22 mouse cellular contexts compared by ENCODE assay signal in the genomic region with DNA sequence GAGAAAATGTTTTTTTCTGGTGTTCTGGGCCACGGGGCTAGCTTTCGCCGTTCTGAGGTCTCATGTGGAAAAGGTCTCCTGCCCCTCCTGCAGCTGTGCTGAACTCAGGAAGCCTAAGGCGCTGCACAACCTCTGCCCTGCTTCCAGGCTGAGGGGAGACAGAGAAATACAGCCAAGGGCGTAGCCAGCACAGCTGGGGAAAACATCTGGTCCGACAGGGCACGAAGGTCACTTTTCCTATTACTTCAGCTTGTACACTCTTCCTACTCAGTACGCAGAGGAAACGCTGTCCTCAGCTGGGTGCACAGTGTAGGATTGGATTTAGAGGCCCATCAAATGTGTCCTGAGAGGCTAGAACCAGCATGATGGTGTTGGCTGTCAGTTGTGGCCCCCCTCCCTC. TPM values are rescaled to one million over a fixed set of nuclear protein-coding genes. Genes with fewer than 3 reads are reported as not detected.
DNase-seq lines count a peak whose midpoint lies in the region; ATAC-seq and TF ChIP-seq lines count a peak whose summit lies in the region.
"Had no signal": no experiment of that assay in that cellular context is flagged by ENCODE, and none has a peak within 500 bp of the region (broad histone marks: within the 10 kb centered on the region; RNA-seq: fewer than 3 reads in every experiment).

No protein-coding gene starts in this region.

- H3K27ac ChIP-seq in midbrain, embryonic 10.5 days (replicated peaks) = no peak overlapping the region
- no peak overlapping the region for H3K27ac ChIP-seq in midbrain, embryonic 15.5 days
- no peak overlapping the region for H3K27ac ChIP-seq in heart, postnatal 0 days (ENCODE audit: low read depth)
- no peak overlapping the region for H3K27ac ChIP-seq in neural tube, embryonic 15.5 days (replicated peaks)
- H3K27ac ChIP-seq: forebrain, embryonic 15.5 days; hindbrain, embryonic 10.5 days; liver, embryonic 15.5 days; midbrain, embryonic 13.5 days had no signal

- no peak overlapping the region for H3K4me2 ChIP-seq in midbrain, embryonic 15.5 days
- H3K4me2 ChIP-seq in heart, postnatal 0 days (ENCODE audit: low read depth, low read length) = no peak overlapping the region
- peak overlapping the region; percentile 60; the same call in 1 of the 2 replicates for H3K4me2 ChIP-seq in neural tube, embryonic 15.5 days

- 0 out of 2 replicates have a peak, but pooled peaks have one; percentile 56 for TF ChIP-seq EP300 in heart, postnatal 0 days (IDR thresholded peaks at IDR 0.05; ENCODE audit: low read depth)

- 67% methylated on average over 9 of the region's 9 CpGs for WGBS in midbrain, embryonic 10.5 days
- 64% methylated on average over 9 of the region's 9 CpGs for WGBS in midbrain, embryonic 15.5 days
- WGBS in heart, postnatal 0 days = 53% methylated on average over 9 of the region's 9 CpGs
- 71% methylated on average over 9 of the region's 9 CpGs for WGBS in neural tube, embryonic 15.5 days

- peaks cover 12% of the 10 kb centered on the region for H3K27me3 ChIP-seq in midbrain, embryonic 10.5 days (ENCODE audit: low read depth, poor library complexity, severe bottlenecking)
- no peaks in the 10 kb centered on the region for H3K27me3 ChIP-seq in midbrain, embryonic 15.5 days (replicated peaks)
- H3K27me3 ChIP-seq in heart, postnatal 0 days (ENCODE audit: control insufficient read depth, insufficient read depth, low read length) = no peaks in the 10 kb centered on the region
- 0 out of 2 replicates have a peak, but pooled peaks cover 7% of the 10 kb centered on the region for H3K27me3 ChIP-seq in neural tube, embryonic 15.5 days (replicated peaks)
- H3K27me3 ChIP-seq: forebrain, embryonic 15.5 days had no signal

- no peak for ATAC-seq in midbrain, embryonic 15.5 days (replicated peaks)
- peak; percentile 47 for ATAC-seq in heart, postnatal 0 days (ENCODE audit: insufficient read depth, low read depth)
- ATAC-seq in neural tube, embryonic 15.5 days (ENCODE audit: low FRiP score) = no peak
- ATAC-seq in CD4-positive, CD25-positive, alpha-beta regulatory T cell, adult 4 months = no peak
- ATAC-seq: forebrain, embryonic 15.5 days; Patski had no signal

- peaks cover 13% of the 10 kb centered on the region for H3K4me1 ChIP-seq in midbrain, embryonic 10.5 days
- H3K4me1 ChIP-seq in midbrain, embryonic 15.5 days = peaks cover 5% of the 10 kb centered on the region; the same call in 1 of the 2 replicates
- H3K4me1 ChIP-seq in heart, postnatal 0 days (ENCODE audit: control insufficient read depth, insufficient read depth) = no peaks in the 10 kb centered on the region
- H3K4me1 ChIP-seq in neural tube, embryonic 15.5 days = peaks cover 12% of the 10 kb centered on the region
- H3K4me1 ChIP-seq: liver, embryonic 15.5 days had no signal

- H3K9ac ChIP-seq in midbrain, embryonic 15.5 days = no peak overlapping the region
- H3K9ac ChIP-seq in heart, postnatal 0 days (replicated peaks; ENCODE audit: low read depth, low read length) = no peak overlapping the region
- no peak overlapping the region for H3K9ac ChIP-seq in neural tube, embryonic 15.5 days (replicated peaks)
- H3K9ac ChIP-seq: forebrain, embryonic 15.5 days; liver, embryonic 15.5 days; midbrain, embryonic 13.5 days had no signal

- 0 out of 2 replicates have a peak overlapping the region, but pooled peaks have one; percentile 51 for H3K4me3 ChIP-seq in midbrain, embryonic 10.5 days
- H3K4me3 ChIP-seq in midbrain, embryonic 15.5 days = no peak overlapping the region
- H3K4me3 ChIP-seq in heart, postnatal 0 days (ENCODE audit: low read depth, low read length) = no peak overlapping the region
- no peak overlapping the region for H3K4me3 ChIP-seq in neural tube, embryonic 15.5 days (replicated peaks)
- H3K4me3 ChIP-seq: liver, embryonic 15.5 days had no signal

- no peak for TF ChIP-seq CTCF in heart, postnatal 0 days (IDR thresholded peaks at IDR 0.05; ENCODE audit: low read depth)

- no peaks in the 10 kb centered on the region for H3K9me3 ChIP-seq in midbrain, embryonic 10.5 days (replicated peaks)
- no peaks in the 10 kb centered on the region for H3K9me3 ChIP-seq in midbrain, embryonic 15.5 days
- H3K9me3 ChIP-seq in heart, postnatal 0 days (replicated peaks; ENCODE audit: control insufficient read depth, low read length) = no peaks in the 10 kb centered on the region
- H3K9me3 ChIP-seq in neural tube, embryonic 15.5 days (replicated peaks) = no peaks in the 10 kb centered on the region
- H3K9me3 ChIP-seq: forebrain, embryonic 15.5 days; hindbrain, embryonic 10.5 days; liver, embryonic 15.5 days; midbrain, embryonic 13.5 days had no signal

- peak; percentile 31 for DNase-seq in embryo, embryonic 11 days
- no peak for DNase-seq in embryo, embryonic 9.5 days (ENCODE audit: extremely low spot score)
- no peak for DNase-seq in midbrain, embryonic 10.5 days (ENCODE audit: low spot score)
- DNase-seq in heart, postnatal 0 days (ENCODE audit: low spot score) = no peak
- DNase-seq in layer of hippocampus, postnatal 25 days (ENCODE audit: extremely low spot score in 1 of 2, low spot score in 1 of 2) = no peak
- DNase-seq: cerebellum, adult 11 months; kidney, postnatal 14 days; layer of hippocampus, postnatal 36 days; left cerebral cortex, postnatal 4 days; lung, postnatal 14 days; right cerebral cortex, postnatal 25 days; thymus, adult 18-20 months had no signal

- H3K36me3 ChIP-seq in midbrain, embryonic 10.5 days = no peaks in the 10 kb centered on the region
- no peaks in the 10 kb centered on the region for H3K36me3 ChIP-seq in midbrain, embryonic 15.5 days (replicated peaks)
- H3K36me3 ChIP-seq in heart, postnatal 0 days (replicated peaks; ENCODE audit: control insufficient read depth, insufficient read depth, low read length) = no peaks in the 10 kb centered on the region
- H3K36me3 ChIP-seq in neural tube, embryonic 15.5 days = no peaks in the 10 kb centered on the region
- H3K36me3 ChIP-seq: forebrain, embryonic 15.5 days; hindbrain, embryonic 10.5 days; liver, embryonic 15.5 days; midbrain, embryonic 13.5 days had no signal

RNA-seq across cellular contexts. Expression of gene Il31, which starts 0.6 kb away (rescaled TPM):
- polyA plus RNA-seq in midbrain, embryonic 10.5 days (2016; fragmentation: Nextera tagmentation; extraction: Ambion mirVana) = not detected in 2 replicates
- polyA plus RNA-seq in midbrain, embryonic 15.5 days (2015; fragmentation: Nextera tagmentation; extraction: Ambion mirVana) = not detected in 2 replicates
- not detected in 2 replicates for total RNA-seq in heart, postnatal 0 days (2014; rRNA removed; ENCODE audit: low replicate concordance)
- not detected in 2 replicates for polyA plus RNA-seq in heart, postnatal 0 days (2015; fragmentation: Nextera tagmentation; extraction: Ambion mirVana)
- not detected in 2 replicates for polyA plus RNA-seq in neural tube, embryonic 15.5 days (2015; fragmentation: Nextera tagmentation; extraction: Ambion mirVana)
- not detected for polyA plus RNA-seq in CD4-positive, CD25-positive, alpha-beta regulatory T cell, adult 4 months (2017; shearing (Covaris generic))
- not detected for total RNA-seq in layer of hippocampus, postnatal 25 days (2021)
- total RNA-seq: common myeloid progenitor, adult 5-6 weeks; layer of hippocampus, postnatal 36 days; left cerebral cortex, postnatal 4 days had no signal
- polyA plus RNA-seq: forebrain, embryonic 15.5 days; hindbrain, embryonic 10.5 days; intestine, embryonic 16.5 days; midbrain, embryonic 13.5 days; Patski had no signal

RNA-seq across cellular contexts. Expression of gene Lrrc43, which starts 0.8 kb away (rescaled TPM):
- not detected in 2 replicates for polyA plus RNA-seq in midbrain, embryonic 10.5 days (2016; fragmentation: Nextera tagmentation; extraction: Ambion mirVana)
- polyA plus RNA-seq in midbrain, embryonic 15.5 days (2015; fragmentation: Nextera tagmentation; extraction: Ambion mirVana) = 0.89 and 1.1 TPM in 2 replicates
- total RNA-seq in heart, postnatal 0 days (2014; rRNA removed; ENCODE audit: low replicate concordance) = not detected in 2 replicates
- polyA plus RNA-seq in heart, postnatal 0 days (2015; fragmentation: Nextera tagmentation; extraction: Ambion mirVana) = 0.05 TPM in 1 of 2 replicates, not detected in the other
- polyA plus RNA-seq in neural tube, embryonic 15.5 days (2015; fragmentation: Nextera tagmentation; extraction: Ambion mirVana) = 0.55 and 0.66 TPM in 2 replicates
- not detected for polyA plus RNA-seq in CD4-positive, CD25-positive, alpha-beta regulatory T cell, adult 4 months (2017; shearing (Covaris generic))
- total RNA-seq in layer of hippocampus, postnatal 25 days (2021) = 1 to 10 TPM in 1 of 2 experiments, under 1 TPM in 1; 0.17 to 1.1 TPM
- total RNA-seq: common myeloid progenitor, adult 5-6 weeks had no signal
- polyA plus RNA-seq: intestine, embryonic 16.5 days; liver, embryonic 15.5 days; Patski had no signal

RNA-seq across cellular contexts. Expression of gene B3gnt4, which starts 20.3 kb away (rescaled TPM):
- polyA plus RNA-seq in midbrain, embryonic 10.5 days (2016; fragmentation: Nextera tagmentation; extraction: Ambion mirVana) = 0.83 and 2.1 TPM in 2 replicates
- 1.0 and 1.3 TPM in 2 replicates for polyA plus RNA-seq in midbrain, embryonic 15.5 days (2015; fragmentation: Nextera tagmentation; extraction: Ambion mirVana)
- total RNA-seq in heart, postnatal 0 days (2014; rRNA removed; ENCODE audit: low replicate concordance) = not detected in 2 replicates
- not detected in 2 replicates for polyA plus RNA-seq in heart, postnatal 0 days (2015; fragmentation: Nextera tagmentation; extraction: Ambion mirVana)
- 1.0 and 1.1 TPM in 2 replicates for polyA plus RNA-seq in neural tube, embryonic 15.5 days (2015; fragmentation: Nextera tagmentation; extraction: Ambion mirVana)
- 1 to 10 TPM in 1 of 2 experiments, not detected in 1; 1.4 TPM for polyA plus RNA-seq in CD4-positive, CD25-positive, alpha-beta regulatory T cell, adult 4 months (2017; shearing (Covaris generic))
- total RNA-seq in layer of hippocampus, postnatal 25 days (2021) = 1 to 10 TPM in 1 of 2 experiments, under 1 TPM in 1; 0.94 to 1.2 TPM
- polyA plus RNA-seq: liver, embryonic 15.5 days had no signal

RNA-seq across cellular contexts. Expression of gene Diablo, which starts 34.0 kb away (rescaled TPM):
- 157 and 166 TPM in 2 replicates for polyA plus RNA-seq in midbrain, embryonic 10.5 days (2016; fragmentation: Nextera tagmentation; extraction: Ambion mirVana)
- polyA plus RNA-seq in midbrain, embryonic 15.5 days (2015; fragmentation: Nextera tagmentation; extraction: Ambion mirVana) = 110 and 115 TPM in 2 replicates
- total RNA-seq in heart, postnatal 0 days (2014; rRNA removed; ENCODE audit: low replicate concordance) = 79.1 and 99.4 TPM in 2 replicates
- polyA plus RNA-seq in heart, postnatal 0 days (2015; fragmentation: Nextera tagmentation; extraction: Ambion mirVana) = 105 and 107 TPM in 2 replicates
- polyA plus RNA-seq in neural tube, embryonic 15.5 days (2015; fragmentation: Nextera tagmentation; extraction: Ambion mirVana) = 104 and 108 TPM in 2 replicates
- 10 to 100 TPM; 85.0 to 99.0 TPM for polyA plus RNA-seq in CD4-positive, CD25-positive, alpha-beta regulatory T cell, adult 4 months (2017; shearing (Covaris generic))
- 10 to 100 TPM; 34.4 to 35.3 TPM for total RNA-seq in layer of hippocampus, postnatal 25 days (2021)

RNA-seq across cellular contexts. Expression of gene Gm49027, which starts 35.4 kb away (rescaled TPM):
- not detected in 2 replicates for polyA plus RNA-seq in midbrain, embryonic 10.5 days (2016; fragmentation: Nextera tagmentation; extraction: Ambion mirVana)
- 1.1 and 1.5 TPM in 2 replicates for polyA plus RNA-seq in midbrain, embryonic 15.5 days (2015; fragmentation: Nextera tagmentation; extraction: Ambion mirVana)
- 1.1 TPM in 1 of 2 replicates, not detected in the other for total RNA-seq in heart, postnatal 0 days (2014; rRNA removed; ENCODE audit: low replicate concordance)
- 0.15 TPM in 1 of 2 replicates, not detected in the other for polyA plus RNA-seq in heart, postnatal 0 days (2015; fragmentation: Nextera tagmentation; extraction: Ambion mirVana)
- polyA plus RNA-seq in neural tube, embryonic 15.5 days (2015; fragmentation: Nextera tagmentation; extraction: Ambion mirVana) = 8.3 and 8.9 TPM in 2 replicates
- polyA plus RNA-seq in CD4-positive, CD25-positive, alpha-beta regulatory T cell, adult 4 months (2017; shearing (Covaris generic)) = not detected
- 1 to 10 TPM; 2.0 to 5.2 TPM for total RNA-seq in layer of hippocampus, postnatal 25 days (2021)
- total RNA-seq: common myeloid progenitor, adult 5-6 weeks had no signal
- polyA plus RNA-seq: hindbrain, embryonic 10.5 days had no signal
